Mouse (Mus musculus): ENCODE measurements around the gene Csnk1e.

DNA sequence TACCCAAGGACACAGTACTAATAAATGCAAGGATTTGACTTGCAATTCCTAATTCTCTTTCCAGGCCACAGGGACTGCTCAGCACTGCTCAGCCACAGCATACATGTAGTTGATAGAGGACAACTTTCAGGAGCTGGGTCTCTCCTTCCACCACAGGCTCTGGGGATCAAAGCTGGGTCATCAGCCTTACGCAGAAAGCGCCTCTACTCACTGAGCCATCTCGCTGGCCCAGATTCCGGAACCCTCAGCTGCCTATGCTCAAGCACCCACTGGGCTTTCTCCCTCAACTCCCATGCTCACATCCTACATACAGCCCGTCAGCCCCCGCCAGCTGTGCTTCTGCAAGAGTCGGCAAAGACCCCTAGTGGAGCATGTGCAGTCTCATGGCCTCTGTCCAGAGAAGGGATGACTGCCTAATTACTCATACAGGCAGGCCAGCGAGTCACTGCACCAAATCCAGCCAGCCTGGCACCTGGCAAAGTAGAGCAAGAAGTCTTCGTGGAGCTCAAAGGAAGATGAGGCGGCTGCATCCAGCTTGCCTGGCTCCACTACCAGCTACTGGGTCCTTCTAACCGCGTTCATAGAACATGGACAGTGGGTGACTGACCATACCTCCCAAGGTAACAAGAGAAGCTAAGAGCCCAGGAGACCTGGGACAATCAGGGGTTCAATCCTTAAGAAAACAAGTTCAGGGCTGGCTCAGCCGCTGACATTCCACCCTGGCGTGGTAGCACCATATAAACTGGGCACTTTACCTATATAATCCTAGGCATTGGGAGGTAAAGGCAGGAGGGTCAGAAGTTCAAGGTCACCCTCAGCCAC is 55.9 kb downstream of the Csnk1e start:
- no peak for TF ChIP-seq CTCF (IDR thresholded peaks at IDR 0.05; ENCODE audit: low read depth, low read length)
- no peak for TF ChIP-seq POLR2A (IDR thresholded peaks at IDR 0.05; ENCODE audit: insufficient read depth, low read length)
- TF ChIP-seq EP300 (IDR thresholded peaks at IDR 0.05; ENCODE audit: insufficient read depth, low read depth, low read length), result no peak
